Comparison of ENCODE assay signal across 8 mouse cellular contexts in genomic region chr5:139107815-139108214, GRCm38 (mm10). TPM values are rescaled to one million over a fixed set of nuclear protein-coding genes. Genes with fewer than 3 reads are reported as not detected.
DNase-seq lines count a peak whose midpoint lies in the region; ATAC-seq and TF ChIP-seq lines count a peak whose summit lies in the region.

No protein-coding gene starts in this region.

- no peak overlapping the region for H3K27ac ChIP-seq in left cerebral cortex, adult 2 months
- H3K27ac ChIP-seq in intestine, postnatal 0 days (ENCODE audit: low read depth, low read length): no peak overlapping the region
- no peak overlapping the region for H3K27ac ChIP-seq in forebrain, embryonic 12.5 days

- ATAC-seq in intestine, postnatal 0 days: no peak
- no peak for ATAC-seq in activated CD4-positive, CD25-positive, alpha-beta regulatory T cell, adult 4 months
- ATAC-seq in forebrain, embryonic 12.5 days (ENCODE audit: low FRiP score): no peak

- no peak overlapping the region for H3K9ac ChIP-seq in intestine, postnatal 0 days (ENCODE audit: low read depth, low read length)
- H3K9ac ChIP-seq in forebrain, embryonic 12.5 days: no peak overlapping the region

- peak; percentile 52 for TF ChIP-seq CTCF in left cerebral cortex, adult 2 months (IDR thresholded peaks at IDR 0.05)
- TF ChIP-seq CTCF in intestine, postnatal 0 days (IDR thresholded peaks at IDR 0.05; ENCODE audit: low read depth): peak; percentile 75

- no peaks in the 10 kb centered on the region for H3K27me3 ChIP-seq in intestine, postnatal 0 days (replicated peaks; ENCODE audit: control insufficient read depth, insufficient read depth, low read length)
- H3K27me3 ChIP-seq in forebrain, embryonic 12.5 days: no peaks in the 10 kb centered on the region

- intact Hi-C loops in left cerebral cortex, adult 2 months (cut with DNase I): no loop called here

- no peaks in the 10 kb centered on the region for H3K36me3 ChIP-seq in intestine, postnatal 0 days (ENCODE audit: control insufficient read depth, insufficient read depth)
- H3K36me3 ChIP-seq in forebrain, embryonic 12.5 days (replicated peaks): peaks cover 6% of the 10 kb centered on the region; the same call in 1 of the 2 replicates

- no peak overlapping the region for H3K4me2 ChIP-seq in intestine, postnatal 0 days (replicated peaks; ENCODE audit: low read depth)
- no peak overlapping the region for H3K4me2 ChIP-seq in forebrain, embryonic 12.5 days

- WGBS in intestine, postnatal 0 days: 67% methylated on average over 9 of the region's 9 CpGs
- 78% methylated on average over 9 of the region's 9 CpGs for WGBS in forebrain, embryonic 12.5 days

- no peak overlapping the region for H3K4me3 ChIP-seq in left cerebral cortex, adult 2 months
- no peak overlapping the region for H3K4me3 ChIP-seq in intestine, postnatal 0 days (ENCODE audit: low read depth, low read length)
- no peak overlapping the region for H3K4me3 ChIP-seq in forebrain, embryonic 12.5 days (replicated peaks)

- no peaks in the 10 kb centered on the region for H3K9me3 ChIP-seq in intestine, postnatal 0 days (ENCODE audit: control insufficient read depth)
- no peaks in the 10 kb centered on the region for H3K9me3 ChIP-seq in forebrain, embryonic 12.5 days

- DNase-seq in cerebellum, adult 18-20 months: peak; percentile 48 to 59
- no peak for DNase-seq in cerebellum, adult 8-10 months
- DNase-seq in left cerebral cortex, adult 2 months (ENCODE audit: extremely low spot score in 1 of 2, low spot score in 2 of 2): no peak
- DNase-seq in left cerebral cortex, adult 11 months (ENCODE audit: low spot score): no peak
- peak; percentile 36 for DNase-seq in A20 (ENCODE audit: low read depth, low spot score)

- H3K4me1 ChIP-seq in intestine, postnatal 0 days (replicated peaks; ENCODE audit: control insufficient read depth, insufficient read depth, low read length): no peaks in the 10 kb centered on the region
- H3K4me1 ChIP-seq in forebrain, embryonic 12.5 days: no peaks in the 10 kb centered on the region

RNA-seq across cellular contexts. Expression of gene Prkar1b, which starts 42.0 kb away (rescaled TPM):
- 100 to 1,000 TPM; 767 to 781 TPM for total RNA-seq in left cerebral cortex, adult 2 months (2021)
- polyA plus RNA-seq in intestine, postnatal 0 days (2015; fragmentation: Nextera tagmentation; extraction: Ambion mirVana): 10.0 and 10.9 TPM in 2 replicates
- polyA plus RNA-seq in activated CD4-positive, CD25-positive, alpha-beta regulatory T cell, adult 4 months (2017; shearing (Covaris generic)): 1 to 10 TPM; 2.6 to 5.4 TPM
- polyA plus RNA-seq in forebrain, embryonic 12.5 days (2016; fragmentation: Nextera tagmentation; extraction: Ambion mirVana): 35.2 and 37.0 TPM in 2 replicates

RNA-seq across cellular contexts. Expression of gene Dnaaf5, which starts 42.2 kb away (rescaled TPM):
- 1 to 10 TPM; 7.4 to 8.2 TPM for total RNA-seq in left cerebral cortex, adult 2 months (2021)
- polyA plus RNA-seq in intestine, postnatal 0 days (2015; fragmentation: Nextera tagmentation; extraction: Ambion mirVana): 2.5 and 2.9 TPM in 2 replicates
- polyA plus RNA-seq in activated CD4-positive, CD25-positive, alpha-beta regulatory T cell, adult 4 months (2017; shearing (Covaris generic)): 10 to 100 TPM in 1 of 2 experiments, 1 to 10 TPM in 1; 9.3 to 14.7 TPM
- polyA plus RNA-seq in forebrain, embryonic 12.5 days (2016; fragmentation: Nextera tagmentation; extraction: Ambion mirVana): 5.9 and 7.5 TPM in 2 replicates

Comparison
In these comparisons a context has a peak if more than half of its experiments do, and no peak if none do; other contexts are left out.
1. DNase-seq: peak in cerebellum, adult 18-20 months (2 of 2) and A20 (single experiment); none in cerebellum, adult 8-10 months (single experiment), left cerebral cortex, adult 2 months (0 of 2) and left cerebral cortex, adult 11 months (single experiment).